Mouse (Mus musculus) adrenal gland, postnatal 10 days (tissue): ENCODE measurements at regions not wholly inside any gene's neighbourhood (a gene's known extent, or its start where the extent isn't known, plus 50 kb on each side); places are given as distances from the start of the nearest gene placed in this dataset.
A peak's percentile ranks its signal among the peaks of the same experiment; 100 is the strongest.

Experiments used
- DNase-seq: peaks from one replicate; pipeline ENCODE4 v3.0.0; 2021; ENCODE audit warnings: mixed read lengths

DNA sequence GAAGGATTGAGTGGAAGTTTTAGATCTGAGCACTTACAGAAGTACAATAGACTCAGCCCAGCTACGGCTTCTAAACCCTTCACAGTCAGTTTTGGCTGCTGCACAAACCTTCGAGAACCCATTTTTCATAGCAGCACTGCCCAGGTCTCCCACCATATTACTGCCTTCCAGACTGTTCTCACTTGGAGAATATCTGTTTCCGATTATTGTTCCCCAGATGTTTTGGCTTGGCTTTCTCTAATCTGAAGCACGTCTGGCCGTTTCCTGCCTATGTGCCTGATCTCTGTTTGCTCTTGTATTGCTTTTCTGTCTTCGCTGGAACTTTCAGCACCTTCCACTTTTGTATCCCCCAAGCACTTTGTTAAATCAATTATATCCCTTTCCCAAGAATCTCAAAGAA lies 368.0 kb downstream of the Mllt3 start:
- DNase-seq = no peak

DNA sequence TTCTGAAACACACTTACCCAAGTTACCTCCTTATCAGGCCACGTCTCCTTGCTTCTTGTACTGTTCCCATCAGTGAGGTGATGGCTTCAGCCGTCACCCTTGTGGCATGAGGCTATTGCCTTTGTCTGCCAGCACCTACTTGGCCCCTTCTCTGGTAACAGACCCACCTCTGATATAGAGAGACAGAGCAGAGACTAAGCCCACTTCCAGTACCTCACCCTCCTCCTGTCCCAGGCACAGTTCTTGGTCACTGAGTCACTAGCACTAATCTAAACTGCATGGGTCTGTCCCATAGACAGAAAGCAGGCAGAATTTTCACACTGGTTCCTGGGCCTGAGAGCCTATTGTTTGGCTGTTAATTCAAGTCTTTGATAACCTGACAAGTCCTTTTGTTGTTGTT lies 370.3 kb downstream of the Mllt3 start:
- DNase-seq = no peak

DNA sequence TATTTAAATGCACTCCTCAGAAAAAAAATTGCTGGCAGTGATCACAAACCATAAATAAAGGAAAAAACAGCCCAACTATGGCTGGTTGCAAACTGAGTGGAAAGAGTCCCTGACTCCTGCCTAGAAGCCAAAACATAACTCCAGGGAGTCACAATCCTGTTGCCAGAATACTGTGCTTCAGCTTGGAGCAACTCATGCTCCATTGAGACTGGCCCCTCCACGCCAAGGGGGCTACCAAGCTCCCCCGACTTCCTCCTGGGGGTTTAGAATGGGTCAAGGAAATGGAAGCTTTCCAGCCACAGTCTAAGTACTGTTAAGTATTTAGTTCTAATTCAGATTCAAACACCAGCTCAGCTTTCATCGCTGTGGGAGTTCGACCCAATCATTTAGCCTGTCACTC lies 374.8 kb downstream of the Mllt3 start:
- no peak for DNase-seq

DNA sequence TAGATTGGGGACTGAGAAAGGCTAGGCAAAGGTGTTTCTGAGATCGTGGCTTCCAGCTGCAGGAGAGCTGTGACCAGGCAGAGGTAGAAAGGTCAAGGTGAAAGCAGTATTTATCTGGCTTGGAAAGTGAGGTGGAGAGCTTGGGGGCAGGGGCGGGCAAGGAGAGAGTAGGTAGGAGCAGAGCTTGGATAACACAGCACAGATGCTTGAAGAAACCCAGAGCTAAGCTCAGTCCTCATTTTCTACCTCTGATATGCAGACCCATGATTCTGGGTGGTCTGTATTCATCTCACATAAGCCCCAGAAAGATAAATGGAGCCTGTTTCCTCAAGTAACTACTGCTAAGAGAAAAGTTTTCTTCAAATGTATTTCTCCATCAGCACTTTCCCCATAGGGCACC lies 375.3 kb downstream of the Mllt3 start:
- no peak for DNase-seq

DNA sequence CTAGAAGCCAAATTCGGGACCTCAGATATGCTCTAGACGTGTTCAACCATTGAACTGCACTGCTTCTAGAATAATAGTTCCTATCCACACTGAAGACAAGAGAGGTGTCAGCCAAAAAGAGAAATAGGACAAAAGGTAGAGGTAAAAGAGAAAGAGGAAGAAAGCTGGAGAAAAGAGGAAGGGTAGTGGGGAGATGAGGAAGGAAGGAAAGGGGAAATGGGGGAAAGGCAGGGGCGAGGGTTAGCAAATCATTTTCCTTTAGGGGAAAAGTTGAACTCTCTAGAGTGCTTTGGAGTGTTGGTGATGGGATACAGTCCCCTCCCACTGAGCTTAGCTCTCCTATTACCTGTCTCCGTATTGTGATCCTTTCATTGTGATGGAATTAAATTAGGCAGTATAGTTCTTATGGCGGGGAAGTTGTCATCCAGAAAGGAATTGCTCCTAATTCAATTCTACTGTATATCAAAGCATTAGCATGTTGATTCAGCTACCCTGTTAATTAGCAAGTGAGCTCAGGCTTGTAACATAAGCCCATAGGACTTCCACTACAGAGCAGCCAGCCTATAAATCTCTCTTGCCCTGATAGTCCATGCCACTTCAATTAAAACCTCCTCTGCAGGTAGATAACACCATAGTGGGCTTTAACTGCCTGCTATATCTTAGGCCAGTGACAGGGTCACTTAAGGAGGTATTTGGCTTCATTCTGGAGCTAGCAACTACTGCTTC lies 379.6 kb downstream of the Mllt3 start:
- DNase-seq = no peak

DNA sequence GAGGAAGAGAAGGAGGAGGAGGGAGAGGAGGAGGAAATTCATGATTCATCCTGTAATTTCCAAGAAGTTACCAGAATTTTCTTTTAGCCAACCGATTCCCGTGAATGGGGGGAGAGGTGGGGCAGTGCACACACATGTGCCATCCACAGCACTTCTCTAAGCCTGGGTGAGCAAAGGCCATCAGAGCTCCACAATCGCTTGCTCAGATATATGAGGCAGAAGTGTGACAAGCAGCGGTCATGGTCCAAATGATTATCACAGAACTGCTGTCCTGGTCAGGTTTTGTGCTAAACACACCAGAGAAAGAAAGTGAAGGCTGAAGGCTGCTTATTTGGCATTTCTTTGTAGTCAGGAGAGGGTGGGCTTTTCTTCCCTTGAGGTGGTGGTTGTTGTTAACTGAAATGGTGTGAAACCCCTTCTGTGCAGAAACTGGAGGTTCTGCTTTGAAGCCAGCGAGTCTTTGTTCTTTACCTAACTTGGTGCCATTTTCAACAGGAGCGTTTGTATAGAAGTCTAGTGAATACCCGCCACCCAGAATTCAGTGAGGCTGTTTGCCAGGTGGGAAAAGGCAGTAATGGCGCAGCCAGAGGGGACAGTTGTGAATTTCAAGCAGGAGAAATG lies 380.7 kb downstream of the Mllt3 start:
- DNase-seq = no peak

DNA sequence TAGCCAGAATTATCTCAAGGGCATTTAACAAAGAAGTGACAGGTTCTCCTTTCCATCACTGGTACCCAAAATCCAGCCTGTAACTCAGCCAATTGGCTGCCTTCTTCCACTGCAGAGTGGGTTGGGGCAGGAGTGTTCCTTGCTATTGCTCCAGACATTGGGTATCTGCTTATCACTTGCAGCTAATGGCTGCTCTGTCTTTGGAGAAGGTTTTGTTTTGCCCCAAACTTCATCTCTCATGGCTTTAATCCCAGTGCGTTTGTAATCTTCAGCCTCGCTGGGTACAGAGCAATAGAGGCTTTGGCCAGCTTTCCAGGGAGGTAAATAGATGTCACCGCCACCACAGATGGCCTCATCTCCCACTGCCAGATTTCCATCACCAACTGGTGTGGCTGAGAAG lies 381.9 kb downstream of the Mllt3 start:
- no peak for DNase-seq

DNA sequence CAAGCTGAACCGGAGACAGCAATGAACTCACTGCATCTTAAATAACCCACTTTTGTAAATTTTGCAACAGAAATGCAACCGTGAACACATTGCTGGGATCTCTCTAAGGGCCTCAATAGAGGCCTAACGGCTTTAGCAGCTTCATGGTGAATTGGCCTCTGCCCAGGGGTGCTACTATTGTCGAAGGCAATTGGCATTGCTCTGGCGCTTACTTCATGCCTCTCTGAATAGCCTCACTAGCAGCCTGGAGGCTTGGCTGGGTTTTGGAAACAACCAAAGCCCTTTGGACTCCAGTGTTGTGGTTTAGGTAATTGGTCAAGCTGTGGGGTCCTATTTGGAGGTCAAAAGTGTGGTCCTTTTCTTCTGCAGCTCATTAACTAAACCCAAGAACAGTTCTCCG lies 382.3 kb downstream of the Mllt3 start:
- DNase-seq = peak; percentile 27

DNA sequence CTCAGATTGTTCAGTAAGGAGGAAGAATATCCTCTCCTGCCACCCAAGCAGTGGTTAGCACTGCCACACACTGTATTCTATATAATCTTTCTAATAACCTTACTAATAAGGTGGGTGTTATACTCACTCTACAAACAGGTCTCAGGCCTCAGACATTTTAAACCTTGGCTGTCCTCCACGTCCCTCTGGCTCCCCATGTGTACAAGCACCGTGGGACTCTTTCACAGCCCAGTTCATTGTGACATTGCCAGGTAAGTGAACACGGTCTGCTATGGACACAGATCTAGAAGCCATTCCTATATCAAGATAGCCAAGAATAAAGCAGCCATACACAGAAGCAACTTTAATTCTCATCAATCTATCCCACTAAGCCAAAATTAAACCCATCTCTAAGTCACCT lies 382.8 kb downstream of the Mllt3 start:
- no peak for DNase-seq

DNA sequence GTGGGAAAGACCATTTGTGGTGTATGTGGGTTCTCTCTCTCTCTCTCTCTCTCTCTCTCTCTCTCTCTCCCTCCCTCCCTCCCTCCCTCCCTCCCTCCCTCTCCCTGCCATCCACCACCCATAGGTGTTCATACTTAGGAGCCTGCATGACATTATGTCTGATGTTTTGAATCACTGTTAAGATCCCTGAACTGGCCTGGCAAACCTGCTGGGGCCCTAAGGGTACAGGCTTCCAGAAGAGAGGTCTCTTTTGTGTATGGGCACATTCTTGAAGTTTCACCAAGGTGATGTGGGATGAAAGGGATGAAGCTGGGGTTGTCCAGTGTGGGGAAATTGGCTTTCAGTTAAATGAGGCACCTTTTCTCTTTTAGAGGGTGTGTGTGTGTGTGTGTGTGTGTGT lies 384.2 kb downstream of the Mllt3 start:
- DNase-seq = no peak

DNA sequence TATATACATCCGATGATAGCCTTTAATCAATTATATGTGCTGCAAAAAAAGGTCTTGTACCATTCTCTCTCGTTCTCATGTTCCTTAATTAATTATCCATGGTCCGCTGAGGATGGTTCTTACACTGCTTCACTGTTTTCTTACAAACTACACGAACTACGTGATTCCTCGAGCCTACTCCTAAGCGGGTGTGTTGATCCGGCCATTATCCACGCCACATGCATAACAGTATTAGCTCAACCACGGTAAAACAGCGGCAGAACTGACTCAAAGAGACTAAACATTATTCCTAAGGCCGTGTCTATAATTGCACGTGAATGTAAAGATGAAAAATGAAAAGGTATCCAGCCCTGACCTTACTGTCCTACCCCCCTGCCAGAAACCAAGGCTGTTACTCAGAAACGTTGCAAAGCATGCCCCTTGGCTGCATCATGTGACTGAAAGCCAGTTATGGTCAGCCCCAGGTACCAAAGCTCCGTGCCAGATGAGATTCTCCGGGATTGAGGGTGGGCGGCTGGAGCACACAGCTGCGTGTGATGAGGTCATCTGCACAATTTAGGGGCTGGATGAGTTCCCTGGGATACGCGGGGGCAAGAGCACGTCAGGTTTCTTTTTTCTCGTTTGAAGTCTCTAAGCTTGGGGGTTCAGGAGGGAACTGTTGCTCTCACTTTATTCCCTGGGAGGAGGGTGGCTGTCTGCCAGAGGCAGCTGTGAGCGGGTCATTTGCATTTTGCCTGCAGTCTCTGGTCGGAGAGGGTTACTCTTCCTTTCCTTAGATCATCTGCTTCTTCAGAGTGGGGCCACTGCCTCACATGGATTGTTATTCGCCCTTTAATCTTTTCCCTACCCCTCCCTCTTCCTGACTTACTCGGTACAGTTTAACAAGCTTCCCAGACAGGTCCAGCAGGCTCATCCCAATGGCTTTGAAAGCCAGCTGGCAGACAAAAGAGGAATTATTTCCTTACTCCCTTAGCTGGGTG lies 384.9 kb downstream of the Mllt3 start:
- DNase-seq = peak; percentile 33

DNA sequence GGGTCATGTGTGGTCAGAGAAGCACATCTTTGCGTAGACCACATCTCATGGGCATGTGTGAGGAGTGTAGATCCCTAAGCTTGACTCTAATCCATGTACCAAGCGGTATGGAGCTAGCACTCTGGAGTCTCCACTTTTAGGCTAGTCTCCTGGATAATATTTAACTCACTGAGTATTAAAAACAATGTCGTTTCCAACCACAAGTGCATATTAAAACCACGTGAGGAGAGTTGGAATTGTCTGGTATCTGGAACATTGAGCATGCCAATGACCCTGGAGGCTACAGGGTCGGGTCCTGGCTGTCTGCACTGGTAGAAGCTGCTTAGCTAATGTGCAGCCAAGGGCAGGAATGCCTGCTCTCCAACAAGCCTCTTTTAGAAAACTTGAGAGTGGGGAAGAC lies 391.2 kb downstream of the Mllt3 start:
- no peak for DNase-seq

DNA sequence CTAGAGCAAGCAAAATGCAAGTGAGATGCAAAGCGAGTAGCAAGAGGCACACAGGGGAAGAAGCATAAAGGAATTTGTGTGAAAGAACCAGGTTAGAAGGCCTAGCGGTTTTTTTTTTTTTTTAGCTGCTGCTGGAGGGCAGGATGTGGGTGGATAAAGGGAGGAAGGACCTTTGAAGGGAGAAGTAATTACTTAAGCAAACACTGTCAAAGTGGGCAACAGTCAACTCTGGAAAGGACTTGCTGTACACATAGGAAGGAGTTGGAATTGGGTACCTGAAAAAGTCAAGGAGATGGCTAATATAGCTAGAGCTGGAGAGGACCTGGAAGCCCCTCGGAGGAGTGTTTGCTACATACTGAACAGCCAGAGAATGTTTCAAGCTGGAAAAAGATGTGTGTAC lies 391.6 kb downstream of the Mllt3 start:
- no peak for DNase-seq

DNA sequence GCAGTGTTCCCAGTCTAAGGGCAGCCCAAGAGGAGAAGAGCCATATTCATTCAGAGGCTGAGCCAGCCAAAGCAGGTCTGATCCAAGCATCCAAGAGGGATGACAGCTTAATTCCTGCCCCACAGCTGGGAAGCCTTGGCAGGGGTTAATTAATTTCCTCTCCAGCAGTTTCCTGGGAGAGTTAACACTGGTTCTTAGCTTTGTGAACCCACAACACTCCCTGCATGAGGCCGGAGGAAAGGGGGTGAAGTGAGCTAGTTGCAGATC lies 394.9 kb downstream of the Mllt3 start:
- DNase-seq = no peak

DNA sequence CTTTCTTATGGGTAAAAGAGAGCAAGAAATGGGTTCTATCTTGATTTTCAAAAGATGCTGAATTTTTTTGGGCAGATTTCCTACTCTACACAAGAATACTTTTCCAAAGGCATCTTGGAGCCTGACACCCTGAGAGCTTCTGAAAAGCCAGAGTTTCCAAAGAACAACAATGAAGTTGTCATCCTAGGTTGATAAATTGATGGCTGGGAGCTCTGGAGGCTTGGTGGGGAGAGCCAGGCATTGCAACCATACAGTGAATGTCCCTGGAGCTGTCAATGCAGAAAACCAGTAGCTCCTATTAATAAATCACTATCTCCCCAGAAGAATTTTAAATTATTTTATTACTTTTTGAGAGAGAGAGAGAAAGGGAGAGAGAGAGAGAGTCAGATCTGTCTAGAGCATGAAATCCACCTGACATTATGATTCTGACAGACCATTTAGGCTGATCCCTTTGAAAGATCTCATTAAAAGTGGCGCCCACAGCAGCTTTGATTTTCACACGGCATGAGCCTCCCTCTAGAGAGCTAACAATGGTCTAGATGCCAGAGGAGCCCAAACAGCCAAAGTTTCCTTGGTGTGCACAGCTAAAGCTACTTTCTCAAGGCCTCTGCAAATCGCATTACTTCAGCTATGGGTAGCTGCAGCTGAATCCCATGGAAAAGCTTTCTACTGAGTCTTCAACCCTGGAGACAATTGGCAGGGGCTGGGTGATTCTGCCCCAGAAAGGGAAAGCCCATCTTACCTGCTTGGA lies 395.4 kb downstream of the Mllt3 start:
- no peak for DNase-seq

DNA sequence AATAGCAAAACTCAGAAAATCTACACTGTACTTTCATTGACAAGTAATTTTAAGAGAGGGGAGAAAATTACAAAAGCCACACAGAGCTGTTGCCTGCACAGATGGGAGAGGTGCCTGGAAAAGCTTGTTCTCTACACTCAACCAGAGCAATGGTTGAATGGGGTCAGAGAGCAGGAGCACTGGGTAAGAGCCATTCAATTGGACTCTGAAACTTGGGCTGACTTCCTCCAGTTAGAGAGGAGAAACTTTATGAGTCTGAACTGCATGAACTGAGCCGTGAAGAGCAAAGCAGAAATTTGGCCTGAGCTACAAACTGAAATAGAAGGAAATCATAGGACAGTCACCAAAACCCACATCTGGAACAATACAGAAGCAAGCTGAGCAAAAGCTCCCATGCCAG lies 380.8 kb upstream of the Slc24a2 start:
- DNase-seq = no peak

DNA sequence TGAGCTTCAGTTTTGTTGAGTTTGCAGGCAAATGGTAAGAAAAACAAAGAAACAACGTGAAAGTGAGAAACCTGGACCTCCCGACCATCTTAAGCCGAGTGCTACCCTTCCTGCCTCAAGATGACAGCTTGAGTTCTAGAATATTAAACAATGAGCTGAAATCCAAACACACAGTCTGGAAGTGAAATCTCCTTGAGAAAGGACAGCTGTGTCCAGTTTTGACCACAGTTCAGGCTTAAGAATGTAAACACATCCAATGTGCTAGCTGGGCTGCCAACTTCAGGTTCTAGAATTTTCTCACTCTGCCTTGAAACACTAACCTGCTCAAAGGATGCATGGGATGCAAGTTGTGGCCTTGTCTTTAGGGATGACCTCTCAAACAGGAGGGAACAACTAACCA lies 363.4 kb upstream of the Slc24a2 start:
- no peak for DNase-seq

DNA sequence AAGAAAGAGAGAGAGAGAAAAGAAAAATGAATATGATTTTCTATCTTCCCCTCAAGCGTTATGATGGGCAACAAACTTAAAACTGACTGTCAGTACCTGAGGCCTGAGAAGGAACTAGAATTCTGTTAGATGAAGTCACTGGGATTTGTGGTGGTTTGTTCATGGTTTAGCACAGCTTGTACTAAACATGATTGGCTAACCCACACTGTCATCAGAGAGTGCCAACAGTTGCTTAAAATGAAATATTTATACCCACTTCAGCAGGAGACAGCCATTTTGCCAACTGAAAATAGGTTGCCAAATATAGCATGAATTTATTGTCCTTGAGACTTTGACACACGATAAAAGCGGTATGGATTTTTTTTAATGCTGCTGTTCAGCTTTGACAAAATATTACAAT lies 360.5 kb upstream of the Slc24a2 start:
- DNase-seq = no peak

DNA sequence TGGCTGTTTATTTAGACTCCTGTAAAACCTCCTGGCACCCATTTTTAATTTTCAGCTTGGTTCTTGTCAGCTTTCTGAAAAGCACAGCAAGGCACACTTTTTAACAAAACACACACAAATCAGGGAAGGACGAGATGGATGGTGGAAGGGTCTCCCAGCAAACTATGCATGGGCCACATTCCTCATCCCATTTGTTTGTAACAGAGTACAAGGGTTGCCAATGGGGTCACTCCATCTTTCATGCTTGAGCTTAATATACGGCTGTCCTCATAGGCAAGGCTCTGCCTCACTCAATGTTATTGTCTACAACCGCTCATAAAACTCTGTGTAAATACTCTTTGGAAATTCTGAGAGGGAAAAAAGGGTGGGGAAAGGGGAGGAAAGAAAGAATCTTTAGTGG lies 347.9 kb upstream of the Slc24a2 start:
- DNase-seq = no peak

DNA sequence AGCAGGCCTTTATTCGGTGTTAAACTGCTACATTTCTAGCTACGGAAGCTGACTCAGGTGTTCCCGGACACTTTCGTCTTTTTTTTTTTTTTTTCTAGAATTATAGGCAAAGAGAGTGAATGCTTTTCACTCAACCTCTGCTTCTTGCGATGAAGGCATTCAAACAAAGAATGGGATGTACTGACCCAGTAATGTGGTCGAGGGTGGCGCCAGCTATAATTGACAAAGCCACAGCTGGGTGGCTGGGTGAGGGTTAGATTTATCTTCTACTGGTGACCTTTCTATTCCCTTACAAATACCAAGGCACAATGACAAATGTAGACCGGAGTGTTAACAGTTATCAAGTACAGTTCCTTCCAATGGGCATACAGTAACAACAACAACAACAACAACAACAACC lies 340.7 kb upstream of the Slc24a2 start:
- DNase-seq = no peak

DNA sequence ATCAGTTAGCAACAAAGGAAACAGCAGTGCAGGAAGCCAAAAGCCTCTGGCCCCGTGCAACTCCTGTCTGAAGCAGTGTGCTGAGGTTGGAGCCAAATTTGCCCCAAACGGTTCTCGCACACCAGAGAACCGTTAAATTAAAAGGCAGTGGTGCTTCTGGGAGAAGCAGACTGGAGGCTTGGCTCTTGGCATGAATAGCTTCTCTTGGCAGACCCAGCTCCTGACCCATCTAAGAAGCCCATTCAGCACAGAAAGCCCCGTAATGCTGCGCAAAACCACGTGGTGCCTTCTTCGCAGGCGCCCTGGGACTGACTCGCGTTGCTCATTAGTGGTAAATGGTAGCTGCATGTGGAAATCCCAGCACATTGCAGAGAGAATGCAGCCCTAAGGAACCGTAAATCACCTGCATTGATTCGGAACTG lies 340.2 kb upstream of the Slc24a2 start:
- DNase-seq = peak; percentile 16

DNA sequence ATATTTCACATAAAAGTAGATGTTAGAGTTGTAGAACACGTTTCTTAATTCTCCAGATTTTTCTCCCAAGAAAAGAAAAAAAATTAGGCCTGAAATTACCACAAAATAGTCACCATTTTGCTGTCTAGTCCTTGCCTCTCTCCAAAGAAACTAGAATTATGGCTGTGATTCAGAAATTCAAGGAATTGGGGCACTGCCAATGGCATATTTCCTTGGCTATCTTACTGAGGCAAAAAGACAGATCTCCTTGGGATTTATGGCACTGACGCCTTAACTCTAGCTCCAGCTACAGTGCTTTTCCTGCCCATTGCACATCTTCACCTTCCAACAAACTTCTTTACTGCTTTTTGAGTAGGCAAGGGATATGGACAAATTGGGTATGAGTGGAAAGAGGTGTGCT lies 336.3 kb upstream of the Slc24a2 start:
- DNase-seq = peak; percentile 67

DNA sequence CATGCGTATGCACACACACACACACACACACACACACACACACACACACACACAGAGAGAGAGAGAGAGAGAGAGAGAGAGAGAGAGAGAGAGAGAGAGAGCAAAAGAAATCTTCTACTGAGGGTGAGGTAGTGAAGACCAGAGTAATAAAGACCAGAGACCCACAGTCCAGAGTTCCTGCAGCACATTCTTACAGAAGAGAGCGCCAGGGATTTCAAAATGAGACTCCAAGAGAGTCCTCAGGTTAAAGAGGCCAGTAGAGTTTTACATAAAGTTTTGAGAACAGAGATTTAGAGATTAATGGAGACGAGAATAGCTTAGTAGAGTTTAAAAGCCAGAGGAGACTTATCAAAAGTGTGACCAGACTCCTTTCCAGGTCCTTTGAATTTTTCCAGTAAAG lies 324.6 kb upstream of the Slc24a2 start:
- DNase-seq = no peak
